Mouse (Mus musculus) lung, postnatal 0 days (tissue): ENCODE measurements around the gene Rpe.

ENCODE experiments used
- CTCF ChIP-seq: IDR thresholded peaks from 2 replicates; pipeline ENCODE4 v1.5.1; 2016; ENCODE audit warnings: antibody characterized with exemption, mild to moderate bottlenecking
- EP300 ChIP-seq: IDR thresholded peaks from 2 replicates; pipeline ENCODE4 v1.6.1; 2016; ENCODE audit warnings: antibody characterized with exemption, mild to moderate bottlenecking, control low read depth

DNA sequence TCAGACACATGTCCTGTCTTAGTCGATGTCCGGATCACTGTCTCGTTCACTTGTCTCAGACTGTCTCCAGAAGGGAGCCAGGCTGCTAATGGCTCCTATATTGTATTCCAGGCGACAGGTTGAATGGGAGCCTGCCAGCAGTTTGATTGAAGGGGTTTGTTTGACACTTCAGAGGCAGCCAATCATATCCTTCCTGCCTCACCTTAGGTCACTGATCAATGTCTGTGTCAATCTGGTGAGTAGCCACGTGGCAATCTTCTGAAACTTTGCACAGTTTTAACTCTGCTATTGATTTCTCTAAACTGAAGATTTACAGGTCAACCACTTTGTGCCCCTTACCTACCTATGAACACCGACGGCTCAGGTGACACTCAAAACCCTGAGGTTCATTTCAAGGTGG is 29.2 kb upstream of the Rpe start:
- TF ChIP-seq CTCF (no peak), EP300 (no peak)
